Mouse (Mus musculus): ENCODE measurements at regions not wholly inside any gene's neighbourhood (a gene's known extent, or its start where the extent isn't known, plus 50 kb on each side); places are given as distances from the start of the nearest gene placed in this dataset.
"Not testable (repeated sequence)": the region's sequence is repeated elsewhere in the genome, so short reads cannot be mapped to it uniquely, and the experiment has no call there.

DNA sequence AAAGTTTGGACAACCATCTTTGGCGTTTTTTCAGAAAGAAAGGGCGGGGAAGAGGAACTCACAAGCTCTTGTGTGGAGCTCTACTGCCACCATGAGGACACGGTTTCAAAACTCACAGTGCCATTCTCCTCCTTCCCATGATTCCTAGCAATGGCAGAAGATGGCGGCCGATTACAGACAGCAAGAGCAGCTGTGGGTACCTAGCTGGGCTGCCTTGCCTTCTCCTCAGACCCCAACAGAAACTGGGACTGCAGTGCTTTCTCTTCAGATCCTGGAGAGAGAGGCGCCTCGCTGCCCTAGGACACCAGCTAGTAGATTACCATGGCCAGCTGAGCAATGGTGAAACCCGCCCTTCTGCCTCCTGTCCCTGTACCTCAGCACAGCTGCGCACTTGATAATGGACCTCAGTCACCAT is 174.2 kb upstream of the Olfr1324 start:
- DNase-seq, result peak in 1 of 2 experiments; percentile 74

DNA sequence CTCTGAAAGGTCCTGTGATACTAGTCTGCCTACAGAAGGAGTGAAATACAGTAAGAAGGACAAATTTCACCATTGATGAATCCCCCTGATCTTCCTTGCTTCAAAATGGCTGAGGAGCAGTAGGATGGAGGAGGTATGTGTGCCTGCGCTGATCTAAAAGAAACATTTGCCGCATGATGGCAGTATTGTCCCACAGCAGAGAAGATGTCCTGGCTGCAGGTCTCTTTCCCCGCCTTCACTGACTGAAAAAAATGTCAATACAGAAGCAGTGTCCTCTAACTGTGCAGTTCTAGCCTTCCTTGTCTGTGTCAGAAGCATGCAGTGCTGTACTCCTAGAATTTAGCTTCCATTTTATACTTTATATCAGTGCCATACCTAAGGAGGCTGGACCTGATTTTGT is 172.0 kb upstream of the Olfr1324 start:
- peak in 1 of 2 experiments; percentile 92 for DNase-seq

DNA sequence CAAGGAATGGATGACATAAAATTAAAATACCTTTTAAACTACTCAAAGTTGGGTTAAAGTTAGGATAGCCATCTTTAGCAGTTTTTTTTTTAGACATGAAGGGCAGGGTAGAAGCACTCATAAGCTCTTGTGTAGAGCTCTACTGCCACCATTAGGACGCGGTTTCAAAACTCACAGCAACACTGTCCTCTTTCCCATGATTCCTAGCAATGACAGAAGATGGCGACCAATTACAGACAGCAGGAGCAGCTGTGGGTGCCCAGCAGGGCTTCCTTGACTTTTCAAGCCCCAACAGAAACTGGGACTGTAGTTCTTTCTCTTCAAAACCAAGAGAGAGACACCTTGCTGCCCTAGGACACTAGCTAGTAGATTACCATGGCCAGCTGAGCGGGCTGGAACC is 171.5 kb upstream of the Olfr1324 start:
- peak in 1 of 2 experiments; percentile 88 for DNase-seq

DNA sequence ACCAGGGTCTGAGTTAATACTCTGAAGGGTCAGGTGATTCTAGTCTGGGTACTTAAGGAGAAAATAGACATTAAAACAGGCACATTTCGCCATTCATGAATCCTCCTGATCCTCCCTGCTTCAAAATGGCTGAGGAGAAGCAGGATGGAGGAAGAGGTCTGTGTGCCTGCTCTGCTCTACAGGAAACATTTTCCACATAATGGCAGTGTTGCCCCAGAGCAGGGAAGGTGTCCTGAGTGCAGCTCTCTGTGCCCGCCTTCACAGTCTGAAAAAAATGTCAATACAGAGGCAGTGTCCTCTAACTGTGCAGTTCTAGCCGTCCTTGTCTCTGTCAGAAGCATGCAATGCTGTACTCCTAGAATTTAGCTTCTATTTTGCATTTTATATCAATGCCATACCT is 169.3 kb upstream of the Olfr1324 start:
- peak in 1 of 2 experiments; percentile 79 for DNase-seq

DNA sequence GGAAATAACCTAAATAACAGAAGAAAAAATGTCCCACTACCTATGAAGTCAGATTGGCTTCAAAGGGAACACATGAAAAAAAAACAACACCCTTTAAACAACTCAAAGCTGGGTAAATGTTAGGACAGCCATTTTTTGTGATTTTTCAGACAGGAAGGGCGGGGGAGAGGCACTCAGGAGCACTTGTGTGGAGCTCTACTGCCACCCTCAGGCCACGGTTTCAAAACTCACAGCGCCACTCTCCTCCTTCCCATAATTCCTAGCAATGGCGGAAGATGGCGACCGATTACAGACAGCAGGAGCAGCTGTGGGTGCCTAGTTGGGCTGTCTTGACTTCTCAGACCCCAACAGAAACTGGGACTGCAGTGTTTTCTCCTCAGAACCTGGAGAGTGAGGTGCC is 168.8 kb upstream of the Olfr1324 start:
- DNase-seq, result peak in 1 of 2 experiments; percentile 88

DNA sequence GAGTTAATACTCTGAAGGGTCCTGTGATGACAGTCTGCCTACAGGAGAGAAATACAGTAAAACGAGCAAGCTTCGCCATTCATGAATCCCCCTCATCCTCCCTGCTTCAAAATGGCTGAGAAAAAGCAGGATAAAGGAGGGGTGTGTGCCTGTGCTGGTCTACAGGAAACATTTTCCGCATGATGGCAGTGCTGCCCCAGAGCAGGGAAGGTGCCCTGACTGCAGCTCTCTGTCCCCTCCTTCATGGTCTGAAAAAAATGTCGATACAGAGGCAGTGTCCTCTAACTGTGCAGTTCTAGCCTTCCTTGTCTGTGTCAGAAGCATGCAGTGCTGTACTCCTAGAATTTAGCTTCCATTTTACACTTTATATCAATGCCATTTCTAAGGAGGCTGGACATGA is 166.7 kb upstream of the Olfr1324 start:
- DNase-seq, result peak in 1 of 2 experiments; percentile 85

DNA sequence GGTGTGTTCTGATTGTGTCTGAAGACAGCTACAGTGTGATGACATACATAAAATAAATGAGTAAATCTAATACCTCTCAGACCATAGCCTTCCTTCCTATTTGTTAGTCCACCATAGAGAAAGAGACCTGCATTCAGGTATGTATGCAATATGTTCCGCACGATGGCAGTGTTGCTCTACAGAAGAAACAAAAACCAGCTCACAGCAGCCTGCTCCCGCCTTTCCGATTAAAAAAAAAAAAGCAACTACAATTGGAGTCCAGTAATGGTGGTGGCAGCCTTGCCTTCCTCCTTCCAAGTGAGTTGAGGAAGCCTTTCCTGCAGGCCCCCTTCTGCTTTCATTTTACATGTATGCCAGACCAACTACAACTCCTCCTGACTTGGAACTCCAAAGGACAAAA is 163.2 kb upstream of the Olfr1324 start:
- DNase-seq, result peak in 1 of 2 experiments; percentile 82

DNA sequence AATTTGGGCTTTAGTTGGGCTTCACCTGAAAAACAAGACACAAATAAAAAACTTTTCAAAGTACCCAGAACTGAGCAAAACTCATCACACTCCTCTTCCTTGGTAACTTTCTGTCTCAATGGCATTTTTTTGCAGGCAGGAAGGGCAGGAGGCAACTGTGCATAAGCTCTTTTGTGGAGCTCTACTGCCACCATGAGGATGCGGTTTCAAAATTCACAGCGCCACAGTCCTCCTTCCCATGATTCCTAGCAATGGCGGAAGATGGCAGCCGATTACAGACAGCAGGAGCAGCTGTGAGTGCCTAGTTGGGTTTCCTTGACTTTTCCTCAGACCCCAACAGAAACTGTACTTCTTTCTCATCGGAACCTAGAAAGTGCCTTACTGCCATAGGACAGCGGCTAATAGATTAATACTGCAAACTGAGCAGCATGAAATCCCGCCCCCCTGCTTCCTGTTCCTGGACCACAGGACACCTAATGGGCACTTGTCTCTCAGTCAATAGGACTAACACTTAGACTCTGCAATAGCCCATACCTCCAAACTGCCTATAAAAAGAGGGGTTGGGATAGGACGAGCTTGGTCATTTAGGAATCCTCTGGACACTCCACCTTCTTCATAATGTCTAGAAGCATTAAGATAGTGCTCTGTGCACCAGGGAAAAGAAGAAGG is 162.5 kb upstream of the Olfr1324 start:
- DNase-seq, result peak in 1 of 2 experiments; percentile 87

DNA sequence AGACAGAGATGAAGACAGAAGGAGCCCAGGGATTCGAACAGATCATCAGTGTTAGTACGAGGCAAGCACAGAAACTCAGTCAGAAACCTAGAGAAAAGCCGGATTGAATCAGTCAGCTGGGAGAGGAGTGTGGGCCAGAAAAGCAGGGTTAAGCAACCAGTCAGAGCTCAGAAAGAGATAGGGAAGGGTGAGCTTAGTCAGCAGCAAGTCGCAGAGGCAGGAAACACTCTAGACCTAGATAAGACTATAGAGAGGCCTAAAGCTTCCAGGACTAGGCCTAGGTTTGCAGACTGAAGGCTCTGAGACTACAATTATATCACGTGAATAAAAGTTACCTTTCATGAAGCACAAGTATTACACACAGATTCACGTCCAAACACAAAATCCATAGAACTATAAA is 160.6 kb upstream of the Olfr1324 start:
- no peak for DNase-seq

DNA sequence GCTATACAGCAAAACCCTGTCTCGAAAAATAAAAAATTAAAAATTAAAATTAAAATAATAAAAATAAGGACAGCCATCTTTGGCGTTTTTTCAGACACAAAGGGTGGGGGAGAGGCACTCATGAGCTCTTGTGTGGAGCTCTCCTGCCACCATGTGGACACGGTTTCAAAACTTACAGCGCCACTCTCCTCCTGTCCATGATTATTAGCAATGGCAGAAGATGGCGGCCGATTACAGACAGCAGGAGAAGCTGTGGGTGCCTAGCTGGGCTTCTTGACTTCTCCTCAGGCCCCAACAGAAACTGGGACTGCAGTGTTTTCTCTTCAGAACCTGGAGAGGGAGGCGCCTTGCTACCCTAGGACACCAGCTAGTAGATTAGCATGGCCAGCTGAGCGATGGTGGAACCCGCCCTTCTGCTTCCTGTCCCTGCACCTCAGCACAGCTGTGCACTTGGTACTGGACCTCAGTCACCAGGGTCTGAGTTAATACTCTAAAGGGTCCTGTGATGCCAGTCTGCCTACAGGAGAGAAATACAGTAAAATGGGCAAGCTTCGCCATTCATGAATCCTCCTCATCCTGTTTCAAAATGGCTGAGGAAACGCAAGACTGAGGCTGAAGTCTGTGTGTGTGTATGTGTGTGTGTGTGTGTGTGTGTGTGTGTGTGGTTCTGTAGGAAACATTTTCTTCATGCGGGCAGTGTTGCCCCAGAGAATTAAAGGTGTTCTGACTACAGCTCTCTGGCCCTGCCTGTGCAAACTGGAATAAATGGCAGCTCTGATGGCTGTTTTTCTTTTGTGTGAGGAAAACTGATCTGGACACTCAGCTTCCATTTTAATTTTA is 155.7 kb upstream of the Olfr1324 start:
- DNase-seq, result peak in 1 of 2 experiments; percentile 84

DNA sequence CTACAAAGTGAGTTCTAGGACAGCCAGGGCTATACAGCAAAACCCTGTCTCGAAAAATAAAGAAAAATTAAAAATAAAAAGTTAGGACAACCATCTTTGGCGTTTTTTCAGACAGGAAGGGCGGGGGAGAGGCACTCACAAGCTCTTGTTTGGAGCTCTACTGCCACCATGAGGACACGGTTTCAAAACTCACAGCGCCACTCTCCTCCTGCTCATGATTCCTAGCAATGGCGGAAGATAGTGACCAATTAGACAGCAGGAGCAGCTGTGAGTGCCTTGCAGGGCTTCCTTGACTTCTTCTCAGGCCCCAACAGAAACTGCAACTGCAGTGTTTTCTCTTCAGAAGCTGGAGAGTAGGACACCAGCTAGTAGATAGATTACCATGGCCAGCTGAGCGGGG is 151.9 kb upstream of the Olfr1324 start:
- peak in 1 of 2 experiments; percentile 86 for DNase-seq

DNA sequence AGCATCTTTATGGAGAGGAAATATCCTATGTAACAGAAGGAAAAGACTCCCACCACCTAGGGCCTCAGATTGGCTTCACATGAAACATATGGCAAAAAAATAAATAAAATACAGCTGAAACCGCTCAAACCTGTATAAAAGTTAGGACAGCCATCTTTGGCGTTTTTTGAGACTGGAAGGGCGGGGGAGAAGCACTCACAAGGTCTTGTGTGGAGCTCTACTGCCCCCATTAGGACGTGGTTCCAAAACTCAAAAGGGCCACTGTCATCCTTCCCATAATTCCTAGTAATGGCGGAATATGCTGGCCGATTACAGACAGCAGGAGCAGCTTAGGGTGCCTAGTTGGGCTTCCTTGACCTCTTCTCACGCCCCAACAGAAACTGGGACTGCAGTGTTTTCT is 148.5 kb upstream of the Olfr1324 start:
- DNase-seq, result peak in 1 of 2 experiments; percentile 93

DNA sequence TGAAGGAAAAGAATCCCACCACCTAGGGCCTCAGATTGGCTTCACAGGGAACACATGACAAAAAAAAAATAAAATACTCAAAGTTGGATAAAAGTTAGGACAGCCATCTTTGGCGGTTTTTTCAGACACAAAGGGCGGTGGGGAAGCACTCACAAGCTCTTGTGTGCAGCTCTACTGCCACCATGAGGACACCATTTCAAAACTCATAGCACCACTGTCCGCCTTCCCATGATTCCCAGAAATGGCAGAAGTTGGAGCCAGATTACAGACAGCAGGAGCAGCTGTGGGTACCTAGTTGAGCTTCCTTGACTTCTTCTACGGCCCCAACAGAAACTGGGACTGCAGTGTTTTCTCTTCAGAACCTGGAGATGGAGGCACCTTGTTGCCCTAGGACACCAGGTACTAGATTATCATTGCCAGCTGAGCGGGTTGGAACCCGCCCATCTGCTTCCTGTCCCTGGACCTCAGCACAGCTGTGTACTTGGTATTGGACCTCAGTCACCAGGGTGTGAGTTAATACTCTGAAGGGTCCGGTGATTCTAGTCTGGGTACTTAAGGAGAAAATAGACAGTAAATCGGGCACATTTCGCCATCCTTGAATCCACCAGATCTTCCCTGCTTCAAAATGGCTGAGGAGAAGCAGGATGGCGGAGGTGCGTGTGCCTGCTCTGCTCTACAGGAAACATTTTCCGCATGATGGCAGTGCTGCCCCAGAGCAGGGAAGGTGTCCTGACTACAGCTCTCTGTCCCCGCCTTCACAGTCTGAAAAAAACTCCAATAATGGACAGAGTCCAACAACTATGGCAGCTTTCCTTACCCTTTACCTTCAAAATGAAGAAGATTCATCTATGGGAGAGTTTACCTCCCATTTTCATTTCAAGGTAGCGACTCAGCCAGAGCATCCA is 144.1 kb upstream of the Olfr1324 start:
- DNase-seq, result peak in 1 of 2 experiments; percentile 94

DNA sequence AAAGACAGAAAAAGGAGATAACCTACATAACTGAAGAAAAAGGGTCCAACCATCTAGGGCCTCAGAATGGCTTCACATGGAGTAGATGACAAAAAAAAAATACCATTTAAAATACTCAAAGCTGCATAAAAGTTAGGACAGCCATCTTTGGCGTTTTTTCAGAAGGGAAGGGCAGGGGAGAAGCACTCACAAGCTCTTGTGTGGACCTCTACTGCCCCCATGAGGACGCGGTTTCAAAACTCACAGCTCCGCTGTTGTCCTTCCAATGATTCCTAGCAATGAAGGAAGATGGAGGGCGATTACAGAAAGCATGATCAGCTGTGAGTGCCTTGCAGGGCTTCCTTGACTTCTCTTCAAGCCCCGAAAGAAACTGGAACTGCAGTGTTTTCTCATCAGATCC is 140.8 kb upstream of the Olfr1324 start:
- DNase-seq, result peak in 1 of 2 experiments; percentile 94

DNA sequence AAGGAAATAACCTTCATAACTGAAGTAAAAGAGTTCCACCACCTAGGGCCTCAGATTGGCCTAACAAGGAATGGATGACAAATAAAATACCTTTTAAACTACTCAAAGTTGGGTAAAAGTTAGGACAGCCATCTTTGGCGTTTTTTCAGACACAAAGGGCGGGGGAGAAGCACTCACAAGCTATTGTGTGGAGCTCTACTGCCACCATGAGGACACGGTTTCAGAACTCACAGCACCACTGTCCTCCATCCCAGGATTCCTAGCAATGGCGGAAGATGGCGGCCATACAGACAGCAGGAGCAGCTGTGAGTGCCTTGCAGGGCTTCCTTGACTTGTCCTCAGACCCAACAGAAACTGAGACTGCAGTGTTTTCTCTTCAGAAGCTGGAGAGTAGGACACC is 138.0 kb upstream of the Olfr1324 start:
- DNase-seq, result peak in 1 of 2 experiments; percentile 95

DNA sequence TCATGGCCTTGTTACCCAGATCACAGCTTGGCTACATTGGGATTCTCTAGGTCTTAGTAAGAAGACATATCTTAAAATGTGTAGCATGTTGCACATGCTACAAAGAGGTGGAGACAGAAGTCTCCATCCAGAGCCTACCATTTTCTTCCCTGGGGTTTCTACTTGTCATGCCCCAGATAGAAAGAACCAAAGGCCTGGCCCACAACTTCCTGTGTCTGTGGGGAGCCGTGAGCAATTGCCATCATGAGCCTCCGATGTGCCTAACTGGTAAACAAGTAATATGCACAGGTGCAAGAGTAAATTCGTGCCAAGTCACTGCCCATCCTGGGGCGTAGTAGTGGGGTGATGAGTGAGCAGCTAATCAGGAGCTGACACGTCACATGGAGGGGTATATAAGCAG is 136.7 kb upstream of the Olfr1324 start:
- DNase-seq, result not testable (repeated sequence)

DNA sequence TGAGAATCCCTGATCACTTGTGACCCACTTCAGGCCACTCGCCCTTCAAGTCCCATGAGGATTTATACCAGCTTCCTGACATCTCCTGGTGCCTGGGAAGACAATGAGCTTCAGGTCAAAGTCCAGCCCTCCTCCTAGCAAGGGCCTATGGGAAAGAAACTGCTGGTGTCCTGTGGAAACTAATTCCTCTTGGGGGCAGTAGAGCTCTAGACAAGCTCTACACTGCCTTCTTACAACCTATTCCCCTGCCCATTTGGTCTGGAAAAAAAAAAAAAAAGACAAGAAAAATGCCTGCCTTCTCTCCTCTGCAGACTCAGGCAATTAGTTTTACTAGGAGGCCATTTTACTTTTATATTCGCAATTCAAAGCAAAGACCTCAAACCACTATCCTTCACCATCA is 132.6 kb upstream of the Olfr1324 start:
- DNase-seq, result peak in 1 of 2 experiments; percentile 83

DNA sequence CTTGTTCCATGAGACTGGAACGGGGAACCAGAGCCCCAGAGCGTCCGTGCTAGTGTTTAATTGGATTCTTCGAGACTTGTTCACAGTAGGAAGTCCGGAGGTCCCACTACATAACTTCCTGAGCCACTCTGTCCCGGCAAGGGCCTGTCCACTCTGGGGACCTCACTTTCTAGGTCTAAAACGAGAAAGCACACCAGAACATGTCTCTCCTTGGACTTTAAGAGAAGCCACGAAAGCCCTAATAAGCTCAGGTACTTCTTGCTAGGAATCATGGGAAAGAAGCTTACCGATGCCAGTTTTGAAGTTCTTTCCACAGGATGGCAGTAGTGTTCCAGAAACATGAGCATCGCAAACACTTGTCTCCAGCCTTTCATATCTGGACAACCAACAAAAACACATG is 122.0 kb upstream of the Olfr1324 start:
- DNase-seq, result peak in 1 of 2 experiments; percentile 74

DNA sequence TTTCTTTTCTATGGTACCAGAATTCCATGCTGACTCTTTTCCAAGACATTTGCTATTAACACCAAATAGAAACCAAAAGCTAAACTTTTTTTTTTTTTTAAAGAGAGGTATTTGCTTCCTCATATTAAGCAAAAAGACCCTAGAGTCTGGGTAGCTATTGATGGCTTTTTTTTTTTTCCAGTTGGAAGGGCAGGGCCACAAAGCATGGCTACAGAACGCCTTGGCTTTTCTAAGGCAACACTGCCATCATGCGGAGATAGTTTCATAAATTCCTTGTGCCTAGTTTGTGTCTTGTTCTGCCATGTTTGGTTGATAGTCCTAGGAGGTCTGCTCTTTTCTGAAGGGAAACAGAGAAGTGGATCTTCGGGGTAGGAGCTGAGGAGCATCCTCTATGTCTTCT is 121.4 kb upstream of the Olfr1324 start:
- peak in 1 of 2 experiments; percentile 93 for DNase-seq

DNA sequence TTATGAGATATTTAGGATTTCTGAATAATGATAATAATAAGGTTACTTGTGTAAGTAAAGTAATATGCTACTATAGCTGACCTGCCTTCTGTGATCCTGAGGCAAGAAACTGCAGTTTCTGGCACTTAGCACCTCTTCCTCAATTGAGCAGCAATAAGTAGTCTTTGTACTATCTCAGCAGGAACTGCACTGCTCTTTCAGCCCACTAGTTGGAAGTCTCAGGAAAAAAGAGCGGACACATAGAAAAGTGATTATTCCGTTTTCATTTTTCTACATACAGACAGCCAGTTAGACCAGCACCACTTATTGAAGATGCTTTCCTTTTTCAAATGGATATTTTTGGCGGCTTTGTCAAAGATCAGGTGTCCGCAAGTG is 109.5 kb upstream of the Olfr1324 start:
- DNase-seq, result not testable (repeated sequence)

DNA sequence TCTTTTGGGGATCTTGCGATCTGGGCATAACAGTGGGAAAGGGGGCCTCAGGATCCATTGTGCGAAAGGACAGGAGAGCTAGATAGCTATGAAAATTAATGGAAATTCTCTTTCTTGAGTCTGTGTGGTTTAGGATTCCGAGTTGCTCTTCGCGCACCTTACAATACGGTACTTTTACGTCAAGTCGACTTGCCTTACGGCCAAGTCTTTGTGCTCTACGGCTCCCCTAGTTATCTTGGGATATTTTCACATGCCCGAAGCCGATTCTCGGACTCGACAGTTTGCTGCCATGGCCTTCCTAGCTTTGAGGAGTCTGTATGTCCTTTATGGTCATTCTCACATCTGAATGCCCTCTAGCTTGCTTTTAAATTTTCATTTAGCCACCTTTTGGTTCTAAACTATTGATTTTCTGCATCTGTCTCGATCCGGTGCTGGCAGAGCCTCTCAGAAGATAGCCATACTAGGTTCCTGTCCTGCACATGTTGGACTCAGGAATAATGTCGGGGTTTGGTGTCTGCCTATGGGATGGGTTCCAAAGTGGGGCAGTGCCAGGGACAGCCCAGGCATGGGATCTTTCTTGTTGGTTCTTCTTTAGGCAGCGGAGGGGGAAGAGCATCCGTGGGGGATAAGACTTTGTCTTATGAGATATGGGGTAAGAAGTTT is 109.0 kb upstream of the Olfr1324 start:
- peak; percentile 40 to 77 for DNase-seq

DNA sequence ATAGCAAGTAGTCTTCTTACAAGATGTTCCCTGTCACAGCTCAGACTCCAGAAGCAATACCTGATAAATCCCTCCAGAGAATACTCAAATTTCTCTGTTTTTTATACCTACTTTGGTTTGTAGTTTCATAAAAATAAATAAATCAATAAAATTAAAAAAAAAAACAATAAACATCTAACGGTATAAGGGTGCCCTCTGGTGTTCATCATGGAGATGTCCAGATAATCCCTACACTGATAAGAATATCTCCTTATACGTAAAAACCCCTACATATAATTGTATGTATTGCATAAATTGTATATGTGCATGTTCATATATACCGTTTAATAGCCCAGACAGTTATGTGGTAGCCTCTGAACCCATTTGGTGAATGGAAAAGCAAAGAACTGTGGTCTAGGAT is 75.7 kb upstream of the Olfr1324 start:
- DNase-seq, result peak in 1 of 2 experiments; percentile 1

Data from cerebellum, postnatal 14 days (tissue).